Mouse (Mus musculus) layer of hippocampus, postnatal 10 days (tissue): ENCODE measurements around the gene Gse1. TPM values are rescaled to one million over a fixed set of nuclear protein-coding genes. Genes with fewer than 3 reads are reported as not detected.

ENCODE experiments used
- DNase-seq, 2 experiments: peaks; one replicate each; pipeline ENCODE4 v3.0.0; 2021; ENCODE audit warnings: low spot score in 2 of 2
- total RNA-seq, 2 experiments: library from RNA; stranded (reverse); gene quantifications; 2 replicates each; pipeline ENCODE4 v1.2.3; 2021

Gse1 gene
- total RNA-seq, 2 experiments from 2014 or later: 65.0 to 79.3 TPM

DNA sequence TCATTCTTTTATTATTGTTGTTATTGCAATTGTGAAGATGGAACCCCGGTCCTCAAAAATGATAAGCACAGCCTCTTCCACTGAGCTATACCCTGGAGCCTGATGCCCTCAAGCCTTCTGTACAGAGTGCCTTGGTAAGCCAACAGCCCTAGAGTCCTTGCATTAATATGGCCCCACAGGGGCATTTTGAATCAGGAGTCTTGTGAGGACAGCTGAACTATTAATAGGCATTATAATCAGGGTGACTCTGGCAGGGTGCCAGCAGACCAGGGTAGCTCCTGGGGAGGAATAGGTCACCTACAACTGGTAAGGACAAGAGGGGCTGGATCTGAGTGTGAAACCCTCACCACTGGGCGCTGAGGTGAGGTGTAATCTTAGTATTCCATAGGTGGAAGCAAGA lies 361.7 kb downstream of the Gse1 start:
- DNase-seq: no peak

DNA sequence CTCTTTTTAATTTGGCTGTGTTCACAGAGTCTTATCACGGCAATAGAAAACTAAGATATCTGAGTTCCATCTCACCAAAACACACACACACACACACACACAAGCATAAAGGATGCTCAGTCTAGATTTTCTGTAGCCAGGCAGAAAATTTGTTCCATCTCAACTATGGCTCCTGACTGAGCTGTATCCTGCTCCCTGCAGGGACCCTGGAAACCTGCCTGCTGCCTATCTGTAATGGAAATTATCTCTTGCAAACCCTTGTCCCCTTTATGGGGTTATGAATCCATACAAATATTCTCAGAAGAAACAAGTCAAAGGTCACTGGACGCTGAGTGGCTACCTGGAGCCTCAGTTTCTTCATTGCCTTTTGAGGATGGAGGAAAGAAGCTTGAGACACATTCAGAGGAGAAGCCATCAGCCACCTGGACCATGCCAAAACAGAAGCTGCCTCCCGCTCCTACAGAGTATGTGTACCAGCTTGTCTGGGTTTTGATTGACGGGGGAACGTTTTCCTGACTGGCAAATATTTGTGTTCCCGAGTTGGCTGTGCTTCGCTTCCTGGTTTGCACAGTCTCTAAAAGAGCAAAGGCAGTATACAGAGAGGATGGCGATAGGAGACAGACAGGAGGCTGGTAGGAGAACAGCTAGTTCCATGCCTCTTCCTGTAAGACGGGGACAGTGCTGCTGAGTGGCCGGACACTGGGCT lies 363.5 kb downstream of the Gse1 start:
- peak in 1 of 2 experiments; percentile 52 for DNase-seq

DNA sequence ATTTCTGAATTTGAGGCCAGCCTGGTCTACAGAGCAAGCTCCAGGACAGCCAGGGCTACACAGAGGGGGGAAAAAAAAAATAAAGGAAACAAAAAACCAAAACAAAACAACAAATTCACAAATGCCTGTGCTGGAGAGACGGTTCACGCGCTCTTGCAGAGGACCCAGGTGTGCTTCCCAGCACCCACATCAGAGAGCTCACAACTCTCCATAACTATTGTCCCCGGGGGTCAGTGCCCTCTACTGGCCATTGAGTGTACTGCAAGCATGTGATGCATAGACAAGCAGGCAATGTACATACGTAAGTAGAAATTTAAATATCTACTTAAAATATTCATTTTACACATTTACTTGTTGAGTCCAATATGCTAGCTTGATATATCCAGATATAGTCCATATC lies 366.3 kb downstream of the Gse1 start:
- DNase-seq: no peak

DNA sequence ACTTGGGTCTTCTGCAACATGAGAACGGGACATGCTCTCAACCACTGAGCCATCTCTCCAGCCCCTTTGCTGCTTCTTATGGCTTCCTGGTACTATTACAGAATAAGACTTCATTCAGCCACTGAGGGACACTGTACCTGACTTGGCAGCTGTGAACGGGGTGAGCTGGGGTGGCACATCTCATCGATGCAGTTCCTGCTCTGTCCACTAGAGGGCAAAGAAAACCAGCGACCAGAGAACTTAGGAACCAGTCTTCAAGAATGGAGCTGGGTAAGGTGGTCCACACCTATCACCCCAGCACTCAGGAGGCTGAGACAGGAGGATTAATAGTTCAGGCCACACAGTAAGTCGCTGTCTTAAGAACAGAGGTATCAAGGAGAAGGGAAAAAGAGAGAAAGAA lies 367.7 kb downstream of the Gse1 start:
- DNase-seq: peak; percentile 52 to 67

DNA sequence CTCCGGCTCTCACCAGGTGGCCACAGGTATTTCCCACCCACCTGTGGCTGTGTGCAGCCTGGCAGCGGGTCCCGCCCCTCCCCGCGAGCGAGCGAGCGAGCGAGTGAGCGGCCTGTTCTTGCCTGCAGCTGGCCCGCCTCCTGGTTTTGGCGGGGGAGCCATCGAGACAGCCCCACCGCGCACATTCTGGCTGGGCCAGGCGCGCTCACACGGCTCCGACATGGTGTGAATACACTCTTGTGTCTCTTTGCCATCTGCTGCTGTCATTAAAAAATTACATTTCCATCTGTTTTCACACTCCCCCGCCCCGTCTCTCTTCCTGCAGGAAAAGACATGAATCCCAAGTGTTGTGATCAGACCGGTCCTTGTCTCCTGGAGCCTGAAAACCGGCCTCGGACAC lies 370.3 kb downstream of the Gse1 start:
- peak; percentile 78 to 84 for DNase-seq

DNA sequence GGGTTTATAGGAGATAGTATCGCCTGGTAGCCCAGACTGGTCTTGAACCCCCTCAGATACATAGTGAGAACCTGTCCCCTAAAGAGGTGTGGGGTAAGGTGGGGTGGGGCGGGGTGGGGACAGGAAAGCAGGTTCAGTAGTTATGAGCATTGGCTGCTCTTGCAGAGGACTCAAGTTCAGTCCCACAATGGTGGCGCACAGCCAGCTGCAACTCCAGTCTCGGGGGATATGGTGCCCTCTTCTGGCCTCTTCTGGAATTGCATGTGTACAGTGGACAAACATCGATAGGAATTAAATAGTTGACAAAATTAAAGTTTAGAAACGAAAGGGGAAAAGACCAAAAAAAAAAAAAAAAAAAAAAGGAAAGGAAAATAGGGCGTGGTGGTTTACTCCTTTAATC lies 371.2 kb downstream of the Gse1 start:
- peak; percentile 87 to 89 for DNase-seq

DNA sequence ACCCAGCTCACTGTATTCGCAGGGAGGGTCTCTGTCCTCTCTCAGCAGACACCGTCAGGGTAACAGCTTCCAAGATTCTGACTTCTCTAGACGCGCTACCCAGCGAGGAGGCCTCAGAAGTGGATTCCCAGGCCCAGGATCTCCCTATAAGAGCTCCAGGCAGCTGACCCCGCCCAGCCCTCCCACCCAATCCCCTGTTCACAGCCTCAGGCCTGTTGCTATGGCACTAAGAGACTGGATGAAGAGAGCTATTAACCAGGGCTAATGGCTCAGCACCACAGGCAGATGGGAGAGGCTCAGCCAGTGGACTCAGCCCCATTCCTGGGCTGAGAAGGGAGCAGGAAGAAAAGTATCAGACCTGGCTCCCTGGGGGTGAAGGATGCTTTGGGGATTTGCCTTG lies 374.4 kb downstream of the Gse1 start:
- DNase-seq: no peak

DNA sequence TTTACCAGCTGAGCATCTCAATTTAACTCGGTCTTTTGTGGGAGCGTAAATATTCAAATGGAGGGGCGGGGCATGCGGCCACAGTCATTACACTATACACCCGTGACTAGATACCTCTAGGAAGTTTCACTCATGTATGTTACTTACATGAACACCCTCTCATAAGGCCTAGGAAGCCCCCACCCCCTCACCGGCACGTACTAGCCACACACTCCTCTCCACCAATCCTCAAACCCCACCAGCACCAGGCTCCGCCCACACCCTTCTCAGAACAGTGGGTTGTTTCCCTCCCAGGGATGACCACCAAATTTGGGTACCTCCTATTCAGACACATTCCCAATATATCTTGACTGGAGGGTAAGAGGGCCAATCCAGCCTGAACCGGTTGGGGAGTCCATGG lies 379.2 kb downstream of the Gse1 start:
- DNase-seq: no peak

DNA sequence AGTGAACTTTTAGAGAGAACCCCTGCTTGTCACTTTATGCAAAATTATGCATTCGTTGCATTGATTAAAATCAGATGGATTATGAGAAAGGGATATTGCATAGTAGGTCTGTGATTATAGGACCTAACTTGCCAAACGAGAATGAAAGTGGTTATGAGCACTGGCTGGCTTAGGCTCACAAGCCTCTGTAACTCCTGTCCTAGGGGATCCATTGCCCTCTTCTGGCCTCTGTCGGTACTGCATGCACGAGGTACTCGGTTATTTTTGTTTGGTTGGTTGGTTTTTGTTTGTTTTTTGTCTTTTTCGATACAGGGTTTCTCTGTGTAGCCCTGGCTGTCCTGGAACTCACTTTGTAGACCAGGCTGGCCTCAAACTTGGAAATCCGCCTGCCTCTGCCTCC lies 379.6 kb downstream of the Gse1 start:
- DNase-seq: peak; percentile 89 to 90

DNA sequence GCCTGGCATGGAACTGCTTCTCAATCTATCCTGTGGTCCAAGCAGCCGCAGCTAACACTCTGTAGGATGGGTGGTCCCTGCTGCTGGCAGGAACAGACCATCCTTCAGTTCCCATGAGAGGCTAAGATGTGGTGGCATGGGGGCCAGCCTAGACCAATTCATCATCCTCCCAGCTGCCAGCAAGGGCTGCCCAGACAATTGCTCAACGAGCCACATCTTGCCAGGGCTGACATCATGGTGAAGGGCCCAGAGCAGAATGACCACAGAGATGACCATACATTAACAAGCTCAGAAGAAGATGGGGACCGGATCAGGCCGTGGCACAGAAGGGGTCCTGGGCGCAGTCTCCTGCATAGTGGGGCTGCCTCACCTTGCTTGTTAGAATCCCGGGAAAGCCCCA lies 382.6 kb downstream of the Gse1 start:
- no peak for DNase-seq

DNA sequence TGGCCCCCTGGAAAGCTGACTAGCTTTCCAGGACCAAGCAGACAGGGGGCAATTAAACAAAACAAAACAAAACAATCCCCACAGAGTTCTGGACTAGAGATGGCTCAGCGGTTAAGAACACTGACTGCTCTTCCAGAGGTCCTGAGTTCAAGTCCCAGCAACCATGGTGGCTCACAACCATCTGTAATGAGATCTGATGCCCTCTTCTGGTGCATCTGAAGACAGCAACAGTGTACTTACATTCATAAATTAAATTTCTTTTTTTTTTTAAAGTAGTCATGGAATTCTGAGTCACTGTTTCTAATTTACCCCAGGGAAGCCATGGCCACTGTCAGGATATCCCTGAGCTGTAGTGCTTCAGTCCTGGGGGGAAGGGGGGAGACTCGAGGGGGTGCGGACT lies 386.2 kb downstream of the Gse1 start:
- no peak for DNase-seq

DNA sequence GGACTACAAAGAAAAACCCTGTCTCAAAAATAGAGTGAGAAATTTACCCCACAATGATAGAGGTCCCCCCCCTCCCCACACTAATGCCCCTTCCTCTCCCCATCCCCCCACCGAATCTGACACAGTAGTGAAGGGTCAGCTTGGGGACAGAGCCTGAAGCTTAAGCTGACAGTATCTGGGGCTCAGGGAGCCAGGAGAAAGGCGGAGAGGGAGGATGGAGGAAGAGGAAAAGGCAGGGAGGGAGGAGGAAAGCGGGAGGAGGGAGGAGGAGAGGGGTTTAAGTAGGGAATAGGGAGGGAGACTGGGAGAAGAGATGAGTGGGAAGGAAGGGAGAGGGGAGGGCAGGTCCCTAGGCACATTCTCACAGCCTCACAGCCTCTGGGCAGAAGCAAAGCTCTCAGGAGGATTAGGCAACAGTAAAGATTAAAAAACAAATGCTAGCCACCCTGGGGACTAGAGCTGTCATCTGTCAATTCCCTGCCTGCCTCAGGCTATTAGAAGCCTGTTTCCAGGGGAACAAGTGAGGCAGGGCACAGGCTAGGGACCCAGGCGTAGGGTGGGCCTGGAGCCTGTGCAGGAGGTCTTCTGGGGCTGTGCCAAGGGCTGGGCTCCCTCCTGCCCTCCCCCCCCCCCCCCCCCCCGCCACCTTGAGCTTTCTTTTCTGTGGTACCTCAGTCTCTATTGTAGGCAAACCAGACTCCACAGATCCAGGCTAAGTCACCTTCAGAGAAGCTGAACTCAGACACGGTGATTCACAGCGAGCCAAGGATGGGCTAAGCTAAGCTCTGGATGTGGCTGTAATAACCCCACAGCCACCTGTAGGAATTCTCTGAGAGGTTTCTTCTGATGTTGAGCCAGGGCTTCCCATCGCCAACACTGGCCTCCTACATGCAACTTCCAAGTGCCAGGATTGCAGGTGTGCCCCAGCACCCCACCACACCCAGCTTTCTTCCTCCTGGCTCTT lies 388.7 kb downstream of the Gse1 start:
- no peak for DNase-seq

DNA sequence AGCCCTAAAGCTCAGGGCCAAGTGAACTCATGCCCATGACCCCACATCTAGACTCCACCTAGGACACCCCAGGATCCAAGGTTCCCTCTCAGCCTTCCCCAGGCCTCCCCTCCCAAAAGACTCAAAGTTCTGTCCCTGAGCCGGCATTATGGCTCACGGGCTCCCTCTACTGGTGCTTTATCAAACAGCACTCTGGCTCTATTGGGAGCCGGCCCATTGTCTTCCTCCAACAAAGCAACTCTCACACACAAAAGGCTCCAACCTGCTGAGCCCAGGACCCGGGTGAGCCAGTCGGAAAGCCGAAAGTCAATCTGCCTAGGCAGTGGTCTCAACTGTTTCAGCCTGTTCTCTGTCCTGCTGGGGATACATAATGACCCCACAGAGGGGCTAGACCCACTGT lies 389.9 kb downstream of the Gse1 start:
- DNase-seq: peak; percentile 81 to 83

DNA sequence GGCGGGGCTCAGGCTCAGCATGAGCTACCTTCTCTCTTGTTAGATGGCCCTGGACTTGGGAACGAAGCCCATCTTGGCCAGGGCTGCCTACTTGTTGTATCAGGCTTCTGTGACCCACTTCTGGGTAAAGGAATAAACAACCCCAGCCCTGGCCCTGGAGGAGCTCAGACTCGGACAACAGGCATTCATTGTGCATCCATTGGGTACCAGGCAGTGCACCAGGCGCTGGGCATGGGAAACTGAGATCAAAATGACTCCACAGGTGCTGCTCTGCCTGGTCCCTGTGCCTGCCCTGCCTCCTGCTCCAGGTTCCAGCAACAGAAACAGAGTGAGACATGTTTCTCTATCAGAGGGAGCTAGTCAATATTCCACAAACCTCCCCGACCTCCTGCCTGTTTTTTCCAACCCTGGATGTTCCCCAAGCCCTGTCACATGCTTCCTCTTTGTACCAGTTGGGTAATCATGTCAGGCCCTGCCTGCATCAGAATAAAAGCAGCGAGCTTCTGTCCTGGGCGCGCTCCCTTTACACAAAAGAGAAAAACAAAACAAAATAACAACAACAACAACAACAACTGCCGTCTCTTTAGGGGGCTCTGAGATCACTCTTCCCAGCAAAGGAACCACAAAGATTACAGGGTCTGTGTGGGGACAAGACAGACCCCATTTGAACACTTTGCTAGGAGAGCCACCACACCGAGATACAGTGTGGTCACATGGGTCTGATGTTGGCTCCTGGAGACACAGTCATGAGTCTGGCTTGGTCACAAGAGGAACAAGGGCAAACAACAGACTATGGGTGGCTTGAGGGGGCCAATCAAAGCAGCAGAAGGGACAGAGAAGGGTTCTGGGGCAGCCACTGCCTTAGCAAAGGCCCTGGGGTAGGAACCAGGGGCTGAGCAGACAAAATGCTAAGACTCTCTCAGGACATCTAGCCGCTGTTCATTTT lies 391.3 kb downstream of the Gse1 start:
- DNase-seq: peak; percentile 45 to 61

DNA sequence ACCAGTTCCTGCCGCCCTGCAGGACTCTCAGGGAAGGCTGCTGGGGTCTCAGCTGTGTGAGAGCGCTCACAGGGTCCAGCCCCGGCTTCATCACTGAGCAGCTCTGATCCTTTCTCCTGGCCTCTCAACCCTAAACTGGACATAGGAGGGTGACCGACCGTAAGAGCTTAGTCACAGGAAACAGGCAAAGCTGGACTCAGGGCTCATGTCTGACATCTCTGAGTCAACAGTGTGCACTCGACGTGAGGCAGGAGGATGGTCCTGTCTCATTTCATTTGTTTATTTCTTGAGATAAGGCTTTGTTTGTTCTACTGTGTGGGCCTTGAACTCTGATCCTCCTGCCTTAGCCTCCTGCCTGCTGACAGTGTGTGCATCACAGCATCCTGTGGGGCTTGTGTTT lies 392.2 kb downstream of the Gse1 start:
- no peak for DNase-seq

DNA sequence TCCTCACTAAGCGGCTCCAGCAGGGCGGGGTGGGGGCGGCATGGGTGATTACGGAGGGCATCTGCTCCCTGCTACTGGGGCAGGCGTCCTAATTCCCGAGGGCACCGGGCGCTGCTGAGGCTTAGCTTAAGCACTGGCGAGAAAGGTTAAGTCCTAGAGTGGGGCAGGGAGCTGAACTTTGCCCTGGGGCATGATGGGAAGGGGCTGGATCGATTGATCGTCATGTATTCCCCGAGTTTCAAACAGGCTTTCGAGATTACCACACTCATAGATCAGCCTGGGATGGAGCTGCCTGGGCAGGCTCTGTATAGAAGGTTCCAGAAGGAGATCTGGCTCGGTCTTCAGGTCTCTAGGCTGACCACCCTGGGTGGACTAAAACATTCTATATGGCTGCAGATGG lies 393.9 kb downstream of the Gse1 start:
- no peak for DNase-seq

DNA sequence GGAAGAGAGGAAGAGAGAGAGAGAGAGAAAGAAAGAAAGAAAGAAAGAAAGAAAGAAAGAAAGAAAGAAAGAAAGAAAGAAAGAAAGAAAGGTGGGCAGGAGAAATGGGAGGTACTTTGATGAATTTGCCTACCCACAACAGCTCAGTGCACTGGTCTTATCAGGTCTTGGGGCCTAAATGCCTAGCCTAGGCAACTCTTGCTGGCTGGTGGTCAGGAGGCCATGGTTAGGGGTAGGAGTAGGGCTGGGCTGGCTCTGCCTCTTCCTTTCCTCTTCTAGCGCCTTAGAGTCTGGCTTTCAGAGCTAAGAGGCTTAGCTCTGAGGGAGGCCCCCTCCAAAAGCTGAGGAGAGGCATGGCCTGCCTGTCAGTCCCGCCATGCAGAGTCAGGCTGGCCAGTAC lies 395.4 kb downstream of the Gse1 start:
- no peak for DNase-seq

DNA sequence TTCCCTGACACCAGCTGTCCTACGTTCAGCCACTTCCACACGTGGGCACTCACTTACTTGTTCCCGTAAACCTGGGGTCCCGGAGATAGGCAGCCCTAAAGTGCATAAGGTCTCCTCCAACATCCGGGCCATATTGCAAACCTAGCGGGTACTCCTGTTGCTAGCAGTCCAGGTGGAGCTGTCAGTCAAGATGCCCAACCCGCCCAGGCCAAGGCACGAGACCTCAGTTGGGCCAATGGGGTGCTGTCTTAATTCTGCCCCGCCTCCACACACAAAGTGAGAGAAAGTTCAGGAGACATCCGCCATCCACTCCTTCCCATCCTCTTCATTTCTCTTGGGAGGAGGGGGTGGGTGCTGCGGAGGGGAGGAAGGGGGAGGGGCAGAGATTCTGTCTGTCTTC lies 398.2 kb downstream of the Gse1 start:
- DNase-seq: no peak

DNA sequence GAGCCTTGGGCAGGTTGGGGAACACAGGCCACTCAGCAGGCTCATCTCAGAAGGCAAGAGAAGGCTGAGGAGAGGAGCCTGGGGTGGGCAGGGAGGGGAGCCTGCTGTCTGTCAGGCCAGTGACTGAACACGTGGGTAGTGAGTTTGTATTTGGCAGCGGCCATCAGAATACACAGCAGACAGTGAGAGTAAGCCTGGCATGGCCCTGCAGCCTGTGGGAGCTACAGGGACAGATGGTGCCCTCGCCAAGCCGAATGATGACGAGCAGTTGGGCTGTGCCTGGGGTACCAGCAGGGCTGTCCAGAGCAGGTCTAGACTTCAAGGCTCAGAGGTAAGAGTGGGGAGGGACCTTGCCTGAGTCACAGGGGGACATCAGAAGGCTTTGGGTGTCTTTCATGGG lies 399.0 kb downstream of the Gse1 start:
- DNase-seq: peak; percentile 46 to 66

DNA sequence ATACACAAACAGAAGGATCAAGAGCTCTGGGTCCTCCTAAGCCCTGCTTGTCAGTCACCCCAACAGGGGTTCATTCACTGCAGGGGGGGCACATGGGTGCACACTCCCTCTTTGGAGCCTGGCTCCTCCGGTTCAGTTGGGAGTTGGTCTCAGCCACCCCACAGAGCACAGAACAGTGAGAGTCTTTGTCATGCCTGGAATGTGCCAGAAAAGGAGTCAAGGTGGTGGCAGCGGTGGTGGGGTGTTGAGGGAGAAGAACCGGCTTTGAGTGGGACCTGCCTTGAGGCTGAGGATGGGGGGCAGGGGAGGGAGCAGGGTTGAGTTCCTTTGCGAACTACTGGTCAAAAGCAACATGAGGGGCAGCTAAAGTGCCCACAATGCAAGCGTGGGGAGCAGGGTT lies 401.8 kb downstream of the Gse1 start:
- DNase-seq: no peak

DNA sequence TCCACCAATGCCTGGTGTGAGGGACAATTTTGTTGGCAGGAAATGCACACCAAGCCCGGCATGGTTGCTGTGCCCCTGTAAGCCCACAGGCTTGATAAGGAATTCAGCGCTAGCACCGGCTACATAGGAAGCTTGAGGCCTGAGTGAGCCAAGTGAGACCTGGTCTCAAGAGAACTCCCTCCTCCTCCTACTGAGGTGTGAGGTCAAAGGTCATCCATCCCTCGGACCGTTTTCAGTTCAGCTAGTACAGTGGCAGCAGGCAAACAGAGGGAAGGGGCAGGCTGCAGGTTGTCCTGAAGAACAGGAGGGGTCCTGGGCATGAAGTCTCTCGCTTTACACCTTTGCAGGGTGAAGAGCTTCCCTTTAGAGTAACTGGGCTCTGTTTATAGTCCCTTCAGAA lies 402.6 kb downstream of the Gse1 start:
- DNase-seq: no peak
